Mouse (Mus musculus) liver, embryonic 16.5 days (tissue): ENCODE data around the gene Srp68. TPM values are rescaled to one million over a fixed set of nuclear protein-coding genes. Genes with fewer than 3 reads are reported as not detected.

Source experiments
- ATAC-seq: fragments of 200-750 bp; cut with Nextera tagmentation; 2 replicates; pipeline ENCODE4 v1.8.0; 2017; ENCODE audit warnings: low read depth, mild to moderate bottlenecking, moderate number of reproducible peaks, moderate library complexity
- H3K27ac ChIP-seq: fragments of 300-500 bp; sonication (generic); 2 replicates; pipeline ENCODE4 v1.5.1; 2014; ENCODE audit warnings: mild to moderate bottlenecking, low read length
- H3K27me3 ChIP-seq: fragments of 300-500 bp; sonication (generic); 2 replicates; pipeline ENCODE4 v1.6.1; 2014; ENCODE audit warnings: low read depth, low read length, mixed read lengths; ENCODE audit not compliant: control insufficient read depth, insufficient read depth
- H3K36me3 ChIP-seq: fragments of 300-500 bp; sonication (generic); 2 replicates; pipeline ENCODE4 v1.6.1; 2014; ENCODE audit warnings: mild to moderate bottlenecking; ENCODE audit not compliant: control insufficient read depth, insufficient read depth
- H3K4me1 ChIP-seq: fragments of 300-500 bp; sonication (generic); 2 replicates; pipeline ENCODE4 v1.6.1; 2014; ENCODE audit warnings: low read depth, low read length, mixed read lengths; ENCODE audit not compliant: control insufficient read depth
- H3K4me2 ChIP-seq: fragments of 300-500 bp; sonication (generic); 2 replicates; pipeline ENCODE4 v1.6.1; 2014; ENCODE audit warnings: low read depth, low read length, mixed read lengths
- H3K4me3 ChIP-seq: fragments of 300-500 bp; sonication (generic); 2 replicates; pipeline ENCODE4 v1.5.1; 2014; ENCODE audit warnings: low read depth, mild to moderate bottlenecking, low read length
- H3K9ac ChIP-seq: fragments of 300-500 bp; sonication (generic); 2 replicates; pipeline ENCODE4 v1.6.1; 2014; ENCODE audit warnings: low read depth, low read length
- H3K9me3 ChIP-seq: fragments of 300-500 bp; sonication (generic); replicated peaks from 2 replicates; pipeline ENCODE4 v1.6.1; 2016; ENCODE audit warnings: low read length; ENCODE audit not compliant: control insufficient read depth
- WGBS: fragments of 180-500 bp; shearing (Covaris S2); extraction: QIAGEN DNeasy Blood & Tissue Kit; methylation state at CpG from one replicate; pipeline ENCODE4 v1.1.7; 2014; ENCODE audit not compliant: insufficient replicate concordance; 5-methylcytosine and 5-hydroxymethylcytosine counted together
- polyA plus RNA-seq: library from polyadenylated mRNA; unstranded; fragments of >200 nt; fragmentation: Nextera tagmentation; extraction: Ambion mirVana; gene quantifications from 2 replicates; pipeline ENCODE4 v1.2.1, GENCODE M21; 2015

Srp68 gene
- polyA plus RNA-seq, 1 experiment from 2014 or later, result 34.2 TPM

DNA sequence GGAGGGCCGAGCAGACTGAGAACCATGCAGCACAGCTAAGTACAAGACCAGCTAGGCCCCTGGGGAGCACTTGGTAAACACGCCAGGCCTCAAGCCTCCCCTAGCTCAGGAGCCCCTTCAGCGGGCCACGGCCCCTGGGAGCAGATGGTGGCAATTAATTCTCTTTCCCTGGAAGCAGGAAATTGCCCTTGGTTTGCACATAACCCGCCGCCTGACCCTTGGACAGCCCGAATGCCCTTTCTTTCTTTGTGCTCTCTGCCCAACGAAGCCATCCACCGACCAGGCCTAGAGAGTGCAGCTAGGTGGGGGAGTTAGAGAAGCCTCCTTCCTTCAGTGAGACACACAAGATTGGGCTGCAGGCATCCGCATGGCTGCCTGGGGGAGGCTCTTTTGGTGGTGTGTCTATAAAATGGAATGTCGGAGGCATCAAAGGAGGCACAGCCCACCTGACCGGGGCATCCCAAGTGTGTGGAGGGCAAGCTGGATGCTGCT, 32.2 kb downstream of the Srp68 start:
- no peak overlapping the region for H3K27ac ChIP-seq
- ATAC-seq, result no peak
- H3K36me3 ChIP-seq, result peaks cover 16% of the 10 kb centered on the region
- H3K4me1 ChIP-seq, result peaks cover 4% of the 10 kb centered on the region
- peaks cover 10% of the 10 kb centered on the region for H3K27me3 ChIP-seq
- H3K4me3 ChIP-seq, result no peak overlapping the region
- 61% methylated on average over 12 of the region's 12 CpGs for WGBS
- H3K9me3 ChIP-seq, result no peaks in the 10 kb centered on the region
- no peak overlapping the region for H3K4me2 ChIP-seq
- H3K9ac ChIP-seq, result no peak overlapping the region

DNA sequence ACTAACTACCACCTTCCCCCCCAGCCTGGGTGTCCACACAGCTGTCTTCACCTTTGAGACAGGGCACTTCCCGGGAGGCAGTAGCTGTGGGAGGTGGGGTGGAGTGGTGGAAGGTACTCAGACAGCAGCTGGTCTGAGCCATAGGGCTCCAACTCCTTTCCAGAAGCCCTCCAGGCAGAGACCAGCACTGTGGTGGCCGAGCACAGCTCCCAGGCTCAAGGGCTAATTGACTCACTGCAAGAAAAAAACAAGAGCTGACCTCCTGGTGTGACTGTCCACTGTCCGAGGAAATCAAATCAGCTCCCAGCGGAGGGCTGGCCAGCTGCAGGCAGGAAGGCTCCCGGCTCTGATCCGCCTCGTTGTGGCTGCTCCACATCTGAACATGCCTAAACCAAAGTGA, 34.2 kb downstream of the Srp68 start:
- no peak for ATAC-seq
- no peak overlapping the region for H3K9ac ChIP-seq
- H3K4me1 ChIP-seq, result peaks cover 4% of the 10 kb centered on the region
- no peak overlapping the region for H3K4me3 ChIP-seq
- H3K27ac ChIP-seq, result no peak overlapping the region
- no peak overlapping the region for H3K4me2 ChIP-seq
- peaks cover 10% of the 10 kb centered on the region for H3K27me3 ChIP-seq
- no peaks in the 10 kb centered on the region for H3K9me3 ChIP-seq
- WGBS, result 59% methylated on average over 7 of the region's 7 CpGs
- no peaks in the 10 kb centered on the region for H3K36me3 ChIP-seq

DNA sequence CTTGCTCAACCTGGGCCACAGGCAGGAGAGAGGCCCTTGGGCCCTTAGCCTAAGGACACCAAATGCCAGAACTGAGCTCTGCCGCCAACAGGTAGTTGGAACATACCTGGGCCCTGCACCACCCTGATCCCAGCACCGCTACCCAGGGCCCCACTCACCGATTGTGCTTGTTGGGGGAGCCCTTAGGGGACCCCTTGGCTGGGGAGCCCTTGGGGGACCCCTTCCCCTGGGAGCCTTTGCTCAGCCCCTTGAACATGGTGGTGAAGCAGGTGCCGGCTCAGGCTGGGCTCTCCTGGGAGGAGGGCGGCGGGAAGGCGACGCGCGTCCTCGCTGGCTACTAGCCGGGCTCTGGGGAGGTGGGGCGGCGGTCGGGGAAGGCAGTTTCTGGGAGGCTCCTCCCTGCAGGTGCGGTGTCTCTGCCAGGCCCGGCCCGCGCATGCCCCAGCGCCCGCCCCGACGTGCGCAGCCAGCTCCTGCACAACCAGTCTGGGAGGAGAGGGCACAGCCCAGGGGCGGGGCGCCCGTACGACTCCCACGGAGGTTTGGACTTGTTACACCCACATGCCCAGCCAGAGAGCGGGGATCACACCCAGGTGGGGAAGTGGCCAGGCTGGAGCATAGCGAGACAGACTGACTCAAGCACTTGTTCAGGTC, 36.1 kb downstream of the Srp68 start, which contains the start of gene Evpl:
TSS of gene Evpl (minus strand) at position 336 of the 654 bp plus-strand sequence.
- H3K4me1 ChIP-seq, result peaks cover 4% of the 10 kb centered on the region
- peak within 1 kb of the TSS; percentile 40 for H3K4me2 ChIP-seq
- ATAC-seq, result peak; percentile 71
- H3K36me3 ChIP-seq, result no peaks in the 10 kb centered on the region
- peaks cover 10% of the 10 kb centered on the region for H3K27me3 ChIP-seq
- 14% methylated on average over 31 of the region's 31 CpGs for WGBS
- H3K4me3 ChIP-seq, result peak within 1 kb of the TSS; percentile 1; the same call in 1 of the 2 replicates
- no peak within 1 kb of the TSS for H3K9ac ChIP-seq
- no peaks in the 10 kb centered on the region for H3K9me3 ChIP-seq
- H3K27ac ChIP-seq, result no peak within 1 kb of the TSS

DNA sequence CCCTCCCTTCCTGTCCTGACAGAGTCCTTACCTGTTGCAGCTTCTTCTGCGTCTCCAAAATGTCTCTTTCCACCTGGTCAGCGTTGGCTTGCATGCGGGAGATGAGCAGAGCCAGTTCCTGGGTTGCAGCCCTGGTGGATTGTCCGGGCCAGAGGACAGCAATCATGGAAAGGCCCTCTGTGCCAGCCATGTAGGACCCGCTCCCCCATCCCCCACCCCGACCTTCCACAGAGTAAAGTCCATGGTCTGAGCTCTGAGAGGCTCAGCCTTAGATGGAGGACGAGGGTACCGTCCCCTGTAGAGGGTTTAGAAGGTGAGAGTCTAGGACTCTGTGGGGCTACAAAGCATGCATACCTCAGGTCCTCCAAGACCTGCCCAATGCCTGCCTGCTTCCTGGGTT, 39.1 kb downstream of the Srp68 start:
- ATAC-seq, result no peak
- Histone ChIP-seq H3K36me3 (no peaks in the 10 kb centered on the region), H3K27me3 (peaks cover 10% of the 10 kb centered on the region), H3K4me1 (peaks cover 4% of the 10 kb centered on the region), H3K4me3 (no peak overlapping the region), H3K27ac (no peak overlapping the region), H3K4me2 (no peak overlapping the region), H3K9me3 (no peaks in the 10 kb centered on the region), H3K9ac (no peak overlapping the region)
- WGBS, result 69% methylated on average over 8 of the region's 8 CpGs

DNA sequence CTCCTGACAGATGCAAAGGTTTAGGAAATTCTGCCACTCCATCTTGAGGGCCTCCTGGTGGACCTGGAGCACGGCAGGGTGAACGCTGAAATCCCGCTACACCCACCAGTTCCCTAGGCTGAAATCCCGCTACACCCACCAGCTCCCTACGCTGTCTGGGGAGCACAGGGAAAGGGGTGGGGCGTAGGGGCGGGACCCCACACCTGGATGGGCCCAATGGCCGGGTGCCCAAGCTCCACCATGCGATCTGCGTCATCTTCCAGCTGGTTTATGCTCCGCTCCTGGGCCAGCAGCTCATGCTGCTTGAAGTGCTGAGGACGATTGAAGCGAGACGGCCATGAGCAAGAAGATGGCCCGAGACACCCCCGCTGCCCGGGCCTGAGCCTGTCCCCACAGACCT, 41.6 kb downstream of the Srp68 start:
- 57% methylated on average over 17 of the region's 17 CpGs for WGBS
- Histone ChIP-seq H3K27ac (no peak overlapping the region), H3K4me1 (no peaks in the 10 kb centered on the region), H3K4me3 (no peak overlapping the region), H3K27me3 (peaks cover 6% of the 10 kb centered on the region; the same call in 1 of the 2 replicates), H3K36me3 (no peaks in the 10 kb centered on the region), H3K4me2 (no peak overlapping the region), H3K9ac (no peak overlapping the region), H3K9me3 (no peaks in the 10 kb centered on the region)
- no peak for ATAC-seq

DNA sequence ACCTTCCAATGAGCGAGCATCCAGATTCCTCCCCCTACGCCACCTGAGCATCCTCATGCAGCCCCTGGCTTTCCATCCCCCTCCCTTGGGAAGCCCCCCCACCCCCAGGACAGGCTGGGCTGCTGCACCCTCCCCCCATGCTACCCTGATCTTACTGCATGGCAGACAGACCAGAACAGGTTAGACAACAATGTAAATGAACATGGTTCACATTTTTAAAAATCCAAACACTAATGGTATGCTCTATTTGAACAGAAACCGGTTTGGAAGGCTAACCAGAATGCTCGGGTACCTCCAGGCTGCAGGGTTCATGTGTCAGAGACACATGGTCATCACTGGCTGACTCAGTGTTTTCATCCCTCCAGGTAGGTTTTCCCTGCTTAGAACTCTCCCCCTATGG, 45.3 kb downstream of the Srp68 start:
- 62% methylated on average over 4 of the region's 4 CpGs for WGBS
- no peak overlapping the region for H3K4me3 ChIP-seq
- H3K9me3 ChIP-seq, result no peaks in the 10 kb centered on the region
- peaks cover 7% of the 10 kb centered on the region for H3K27me3 ChIP-seq
- H3K9ac ChIP-seq, result no peak overlapping the region
- no peaks in the 10 kb centered on the region for H3K4me1 ChIP-seq
- ATAC-seq, result no peak
- H3K27ac ChIP-seq, result no peak overlapping the region
- H3K36me3 ChIP-seq, result no peaks in the 10 kb centered on the region
- no peak overlapping the region for H3K4me2 ChIP-seq

DNA sequence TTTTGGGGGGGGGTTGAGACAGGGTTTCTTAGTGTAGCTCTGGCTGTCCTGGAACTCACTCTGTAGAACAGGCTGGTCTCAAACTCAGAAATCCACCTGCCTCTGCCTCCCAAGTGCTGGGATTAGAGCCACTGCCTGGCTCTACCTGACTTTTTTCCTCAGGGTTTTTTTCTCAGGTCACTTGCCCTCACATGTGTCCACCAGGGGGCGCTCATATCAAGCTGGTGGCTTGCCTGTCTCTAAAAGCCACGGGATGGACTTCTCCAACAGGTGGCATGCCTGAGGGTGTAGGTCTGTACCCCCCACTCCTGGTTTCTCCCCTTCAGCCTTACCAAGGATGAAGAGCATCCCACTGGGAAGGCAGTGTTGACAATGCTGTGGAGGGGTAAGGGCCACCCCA, 47.6 kb downstream of the Srp68 start:
- Histone ChIP-seq H3K9me3 (no peaks in the 10 kb centered on the region), H3K9ac (no peak overlapping the region), H3K4me2 (no peak overlapping the region), H3K27ac (no peak overlapping the region), H3K4me1 (no peaks in the 10 kb centered on the region; the same call in 1 of the 2 replicates), H3K36me3 (no peaks in the 10 kb centered on the region), H3K27me3 (peaks cover 30% of the 10 kb centered on the region), H3K4me3 (no peak overlapping the region)
- no peak for ATAC-seq
- WGBS, result 0% methylated on average over 2 of the region's 2 CpGs

DNA sequence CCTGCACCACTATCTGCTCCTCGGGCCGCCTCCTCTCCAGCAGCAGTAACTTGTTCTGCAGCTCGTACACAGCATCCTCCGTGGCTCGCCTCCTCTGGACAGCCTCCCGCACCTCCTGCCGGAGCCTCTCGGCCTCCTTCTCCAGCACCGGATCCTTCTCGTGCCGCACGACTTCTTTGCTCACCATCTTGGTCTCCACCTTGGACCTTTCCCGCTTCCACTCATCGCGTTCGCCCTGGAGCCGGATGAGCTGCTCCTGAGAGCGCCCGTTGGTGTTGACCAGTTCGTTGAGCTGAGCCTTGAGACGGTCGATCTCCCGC, 51.3 kb downstream of the Srp68 start:
- H3K27ac ChIP-seq, result no peak overlapping the region
- ATAC-seq, result no peak
- H3K4me1 ChIP-seq, result peaks cover 19% of the 10 kb centered on the region
- H3K27me3 ChIP-seq, result peaks cover 42% of the 10 kb centered on the region
- 17% methylated on average over 23 of the region's 23 CpGs for WGBS
- H3K36me3 ChIP-seq, result no peaks in the 10 kb centered on the region
- H3K4me2 ChIP-seq, result peak overlapping the region; percentile 6; the same call in 1 of the 2 replicates
- peak overlapping the region; percentile 29 for H3K4me3 ChIP-seq
- H3K9me3 ChIP-seq, result no peaks in the 10 kb centered on the region
- H3K9ac ChIP-seq, result no peak overlapping the region

DNA sequence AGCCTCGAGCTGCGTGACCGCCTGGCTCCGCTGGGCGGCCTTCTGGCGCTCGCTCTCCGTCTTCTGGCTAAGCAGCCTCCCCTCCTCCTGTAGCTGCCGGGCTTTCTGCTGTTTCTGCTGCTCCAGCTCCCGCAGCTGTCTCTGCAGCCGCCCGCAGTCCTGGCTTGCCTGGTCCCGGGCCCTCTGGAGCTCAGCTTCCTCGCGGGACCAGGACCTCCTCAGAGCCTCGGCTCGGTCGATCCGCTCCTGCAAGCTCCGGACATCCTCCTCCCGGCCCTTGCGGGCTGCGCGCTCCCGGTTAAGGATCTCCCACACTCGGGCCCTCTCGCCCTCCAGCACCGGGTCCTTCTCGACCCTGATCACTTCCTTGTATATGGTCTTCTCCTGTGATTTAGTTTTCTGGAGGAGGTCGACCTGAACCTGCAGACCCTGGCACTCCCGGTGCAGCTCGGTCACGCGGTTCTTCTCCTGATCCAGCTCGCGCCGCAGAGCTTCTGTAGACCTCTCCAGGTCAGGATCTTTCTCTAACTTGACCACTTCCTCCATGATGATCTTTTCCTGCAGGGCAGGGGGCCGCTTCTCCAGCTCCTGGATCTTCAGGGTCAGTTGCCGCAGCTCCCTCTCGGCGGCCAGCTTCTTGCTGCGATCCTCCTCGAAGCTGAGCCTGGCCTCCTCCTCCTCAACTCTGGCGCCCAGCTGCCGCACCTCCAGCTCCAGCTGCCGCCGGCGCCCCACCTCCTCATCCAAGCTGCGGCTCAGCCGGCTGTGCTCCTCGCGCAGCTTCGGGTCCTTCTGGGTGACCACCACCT, 51.9 kb downstream of the Srp68 start:
- H3K36me3 ChIP-seq, result no peaks in the 10 kb centered on the region
- peaks cover 42% of the 10 kb centered on the region for H3K27me3 ChIP-seq
- peak overlapping the region; percentile 29 for H3K4me3 ChIP-seq
- peaks cover 19% of the 10 kb centered on the region for H3K4me1 ChIP-seq
- H3K9me3 ChIP-seq, result no peaks in the 10 kb centered on the region
- no peak for ATAC-seq
- H3K9ac ChIP-seq, result no peak overlapping the region
- no peak overlapping the region for H3K27ac ChIP-seq
- 9% methylated on average over 53 of the region's 53 CpGs for WGBS
- H3K4me2 ChIP-seq, result peak overlapping the region; percentile 6; the same call in 1 of the 2 replicates
